Mouse (Mus musculus) limb, embryonic 13.5 days (tissue): Measurements from ENCODE around the gene Lrrc23. TPM values are rescaled to one million over a fixed set of nuclear protein-coding genes. Genes with fewer than 3 reads are reported as not detected.
"Not testable (repeated sequence)": the region's sequence is repeated elsewhere in the genome, so short reads cannot be mapped to it uniquely, and the experiment has no call there.

ENCODE experiments used
- ATAC-seq: fragments of 200-750 bp; cut with Nextera tagmentation; 2 replicates; pipeline ENCODE4 v1.8.0; 2017; ENCODE audit warnings: low read depth, moderate number of reproducible peaks, moderate TSS enrichment; ENCODE audit not compliant: low FRiP score
- H3K27ac ChIP-seq: fragments of 300-500 bp; sonication (generic); 2 replicates; pipeline ENCODE4 v1.5.1; 2015; ENCODE audit warnings: inconsistent platforms, mild to moderate bottlenecking, moderate library complexity
- H3K27me3 ChIP-seq: fragments of 300-500 bp; sonication (generic); 2 replicates; pipeline ENCODE4 v1.6.1; 2015; ENCODE audit warnings: mild to moderate bottlenecking, inconsistent platforms
- H3K36me3 ChIP-seq: fragments of 300-500 bp; sonication (generic); 2 replicates; pipeline ENCODE4 v1.6.1; 2015; ENCODE audit warnings: inconsistent platforms, mild to moderate bottlenecking, moderate library complexity
- H3K4me1 ChIP-seq: fragments of 300-500 bp; sonication (generic); 2 replicates; pipeline ENCODE4 v1.6.1; 2015; ENCODE audit warnings: inconsistent platforms
- H3K4me2 ChIP-seq: fragments of 300-500 bp; sonication (generic); replicated peaks from 2 replicates; pipeline ENCODE4 v1.6.1; 2015; ENCODE audit warnings: inconsistent platforms, mild to moderate bottlenecking, moderate library complexity
- H3K4me3 ChIP-seq: fragments of 300-500 bp; sonication (generic); 2 replicates; pipeline ENCODE4 v1.5.1; 2015; ENCODE audit warnings: moderate library complexity, mild to moderate bottlenecking, inconsistent platforms
- H3K9ac ChIP-seq: fragments of 300-500 bp; sonication (generic); 2 replicates; pipeline ENCODE4 v1.6.1; 2015; ENCODE audit warnings: mild to moderate bottlenecking, inconsistent platforms
- H3K9me3 ChIP-seq: fragments of 300-500 bp; sonication (generic); 2 replicates; pipeline ENCODE4 v1.6.1; 2016; ENCODE audit warnings: inconsistent platforms
- WGBS: fragments of 180-500 bp; shearing (Covaris S2); methylation state at CpG from one replicate; pipeline ENCODE4 v1.1.7; 2015; 5-methylcytosine and 5-hydroxymethylcytosine counted together
- polyA plus RNA-seq: library from polyadenylated mRNA; unstranded; fragments of >200 nt; fragmentation: Nextera tagmentation; extraction: Ambion mirVana; gene quantifications from 2 replicates; pipeline ENCODE4 v1.2.1, GENCODE M21; 2015

Gene Lrrc23
- polyA plus RNA-seq, 1 experiment from 2014 or later, result 0.59 TPM

DNA sequence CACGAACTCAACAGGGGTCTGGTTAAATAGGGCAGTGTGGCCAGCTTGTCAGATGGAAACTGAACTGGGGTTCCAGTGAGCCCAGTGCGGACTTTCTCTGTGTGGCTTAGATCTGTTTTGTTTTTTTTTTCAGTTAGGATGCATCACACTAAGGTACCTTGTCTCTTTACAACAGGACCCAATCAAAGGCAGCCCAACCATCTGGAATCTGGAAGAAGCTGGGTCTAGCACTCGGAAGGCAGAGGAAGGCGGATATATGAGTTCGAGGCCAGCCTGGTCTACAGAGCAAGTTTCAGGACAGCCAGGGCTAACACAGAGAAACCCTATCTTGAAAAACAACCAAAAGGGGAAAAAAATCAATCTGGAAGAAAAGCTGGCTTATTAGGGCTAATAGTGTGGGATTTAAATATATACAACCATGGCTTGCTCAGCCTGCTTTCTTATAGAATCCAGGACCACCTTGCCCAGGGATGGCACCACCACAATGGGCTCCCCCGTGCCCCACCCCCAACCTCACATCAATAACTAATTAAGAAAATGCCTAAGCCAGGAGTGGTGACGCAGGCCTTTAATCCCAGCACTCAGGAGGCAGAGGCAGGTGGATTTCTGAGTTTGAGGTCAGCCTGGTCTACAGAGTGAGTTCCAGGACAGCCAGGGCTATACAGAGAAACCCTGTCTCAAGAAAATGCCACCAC lies 27.1 kb upstream of the Lrrc23 start:
- ATAC-seq, result no peak
- no peaks in the 10 kb centered on the region for H3K9me3 ChIP-seq
- H3K9ac ChIP-seq, result no peak overlapping the region
- H3K27ac ChIP-seq, result peak overlapping the region; percentile 83
- H3K4me1 ChIP-seq, result peaks cover 36% of the 10 kb centered on the region
- H3K27me3 ChIP-seq, result no peaks in the 10 kb centered on the region
- H3K4me2 ChIP-seq, result peak overlapping the region; percentile 79
- H3K36me3 ChIP-seq, result peaks cover 17% of the 10 kb centered on the region
- WGBS, result 66% methylated on average over 7 of the region's 7 CpGs
- H3K4me3 ChIP-seq, result peak overlapping the region; percentile 50; the same call in 1 of the 2 replicates

- peak; percentile 75 for ATAC-seq
- H3K4me3 ChIP-seq, result peak overlapping the region; percentile 50
- 1% methylated on average over 34 of the region's 34 CpGs for WGBS
These were observed 26.1 kb upstream of the Lrrc23 start for GRCm38 (mm10) chr6:124805341-124806321.

GRCm38 (mm10) chr6:124804341-124804740 lies 24.8 kb upstream of the Lrrc23 start:
- no peak overlapping the region for H3K9ac ChIP-seq
- no peak for ATAC-seq
- H3K27me3 ChIP-seq, result no peaks in the 10 kb centered on the region
- H3K36me3 ChIP-seq, result no peaks in the 10 kb centered on the region
- H3K4me2 ChIP-seq, result no peak overlapping the region
- H3K4me1 ChIP-seq, result peaks cover 20% of the 10 kb centered on the region
- WGBS, result 96% methylated on average over 3 of the region's 3 CpGs
- no peaks in the 10 kb centered on the region for H3K9me3 ChIP-seq
- no peak overlapping the region for H3K4me3 ChIP-seq
- H3K27ac ChIP-seq, result no peak overlapping the region

More at GRCm38 (mm10) chr6:124805341-124806321, 26.1 kb upstream of the Lrrc23 start:
- H3K4me2 ChIP-seq, result peak overlapping the region; percentile 79
- peak overlapping the region; percentile 83 for H3K27ac ChIP-seq
- H3K36me3 ChIP-seq, result peaks cover 8% of the 10 kb centered on the region; the same call in 1 of the 2 replicates
- H3K9ac ChIP-seq, result peak overlapping the region; percentile 64
- peaks cover 32% of the 10 kb centered on the region for H3K4me1 ChIP-seq
- no peaks in the 10 kb centered on the region for H3K9me3 ChIP-seq
- no peaks in the 10 kb centered on the region for H3K27me3 ChIP-seq

DNA sequence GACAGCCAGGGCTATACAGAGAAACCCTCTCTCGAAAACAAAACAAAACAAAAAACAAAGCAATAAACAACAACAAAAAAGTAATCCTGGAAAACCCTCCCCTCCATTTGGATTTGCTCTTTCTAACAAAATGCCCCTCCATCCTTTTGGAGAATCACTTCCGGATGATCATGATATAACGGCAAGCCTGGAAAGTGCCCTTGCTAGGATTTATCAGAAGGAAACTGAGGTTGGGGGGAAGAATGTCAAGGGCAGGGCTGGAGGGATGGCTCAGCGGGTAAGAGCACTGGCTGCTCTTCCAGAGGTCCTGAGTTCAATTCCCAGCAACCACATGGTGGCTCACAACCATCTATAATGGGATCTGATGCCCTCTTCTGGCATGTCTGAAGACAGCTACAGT lies 24.2 kb upstream of the Lrrc23 start:
- H3K9ac ChIP-seq, H3K27ac ChIP-seq, H3K4me3 ChIP-seq, H3K4me2 ChIP-seq, H3K9me3 ChIP-seq, H3K27me3 ChIP-seq, H3K36me3 ChIP-seq, ATAC-seq: not testable (repeated sequence)
- peaks cover 20% of the 10 kb centered on the region for H3K4me1 ChIP-seq
- WGBS, result 96% methylated on average over 4 of the region's 4 CpGs

DNA sequence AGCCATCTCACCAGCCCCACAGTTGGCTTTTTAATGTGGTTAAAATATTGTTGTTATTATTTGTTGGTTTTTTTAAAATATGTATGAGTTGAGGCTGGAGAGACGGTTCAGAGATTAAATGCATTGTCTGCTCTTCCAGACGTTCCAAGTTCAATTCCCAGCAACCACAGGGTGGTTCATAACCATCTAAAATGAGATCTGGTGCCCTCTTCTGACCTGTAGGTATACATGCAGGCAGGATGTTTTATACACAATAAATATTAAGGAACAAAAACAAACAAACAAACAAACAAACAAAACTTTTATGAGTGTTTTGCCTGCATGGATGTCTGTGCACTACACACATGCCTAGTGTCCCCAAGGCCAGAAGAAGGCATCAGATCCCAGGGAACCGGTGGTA lies 23.5 kb upstream of the Lrrc23 start:
- Histone ChIP-seq H3K9ac (no peak overlapping the region), H3K9me3 (no peaks in the 10 kb centered on the region), H3K27ac (no peak overlapping the region), H3K4me2 (no peak overlapping the region), H3K27me3 (no peaks in the 10 kb centered on the region), H3K4me3 (no peak overlapping the region), H3K36me3 (no peaks in the 10 kb centered on the region), H3K4me1 (peaks cover 18% of the 10 kb centered on the region)
- no peak for ATAC-seq
- WGBS, result 75% methylated on average over 3 of the region's 3 CpGs

- not testable (repeated sequence) for H3K36me3 ChIP-seq, H3K9me3 ChIP-seq, ATAC-seq, H3K9ac ChIP-seq, H3K27ac ChIP-seq, H3K27me3 ChIP-seq
- Histone ChIP-seq H3K4me1 (peaks cover 16% of the 10 kb centered on the region), H3K4me2 (peak overlapping the region; percentile 35), H3K4me3 (peak overlapping the region; percentile 16)
- WGBS, result 21% methylated on average over 5 of the region's 9 CpGs
These were observed 22.9 kb upstream of the Lrrc23 start for GRCm38 (mm10) chr6:124802400-124802799.

DNA sequence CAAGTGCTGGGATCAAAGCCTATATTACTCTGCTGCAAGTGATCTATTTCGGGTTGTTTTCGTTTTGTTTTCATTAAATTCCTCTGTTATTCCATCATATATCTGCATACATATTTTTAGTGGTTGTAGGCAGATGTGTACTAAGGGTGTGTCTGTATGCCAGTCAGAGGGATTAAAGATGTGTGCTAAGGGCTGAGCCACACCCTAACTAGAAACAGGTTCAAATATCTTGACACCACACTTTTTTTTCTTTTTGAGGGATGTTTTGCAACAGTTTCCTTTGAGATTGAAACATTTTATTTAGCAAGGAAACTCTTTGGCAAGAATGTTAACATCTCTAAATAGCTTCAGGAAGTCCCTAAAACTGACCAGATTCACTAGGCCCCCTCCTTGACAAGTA lies 16.7 kb upstream of the Lrrc23 start:
- H3K4me3 ChIP-seq, result no peak overlapping the region
- no peak overlapping the region for H3K27ac ChIP-seq
- no peak overlapping the region for H3K4me2 ChIP-seq
- no peaks in the 10 kb centered on the region for H3K9me3 ChIP-seq
- H3K4me1 ChIP-seq, result no peaks in the 10 kb centered on the region
- 87% methylated on average over 2 of the region's 2 CpGs for WGBS
- no peak for ATAC-seq
- no peak overlapping the region for H3K9ac ChIP-seq
- H3K27me3 ChIP-seq, result no peaks in the 10 kb centered on the region
- no peaks in the 10 kb centered on the region for H3K36me3 ChIP-seq

DNA sequence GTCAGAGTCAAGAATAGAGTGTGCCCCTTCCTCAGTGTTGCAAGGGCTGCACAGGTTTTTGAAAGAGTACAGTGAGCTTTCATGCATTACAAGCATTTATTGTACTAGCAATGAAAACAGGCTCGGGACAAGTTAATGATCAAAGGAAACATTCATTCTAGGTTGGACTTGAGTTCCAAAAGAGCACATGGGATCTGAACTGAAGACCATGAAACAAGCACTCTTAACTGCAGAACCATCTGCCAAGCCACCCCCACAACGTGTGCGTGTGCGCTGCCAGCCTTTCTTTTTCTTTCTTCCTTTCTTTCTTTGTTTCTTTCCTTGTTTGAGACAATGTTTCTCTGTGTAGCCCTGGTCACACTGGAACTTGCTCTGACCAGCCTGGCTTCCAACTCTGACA lies 16.3 kb upstream of the Lrrc23 start:
- Histone ChIP-seq H3K27me3 (no peaks in the 10 kb centered on the region), H3K4me3 (no peak overlapping the region), H3K9me3 (no peaks in the 10 kb centered on the region), H3K9ac (no peak overlapping the region), H3K27ac (no peak overlapping the region), H3K36me3 (no peaks in the 10 kb centered on the region), H3K4me2 (no peak overlapping the region), H3K4me1 (no peaks in the 10 kb centered on the region)
- WGBS, result 77% methylated on average over 4 of the region's 4 CpGs
- no peak for ATAC-seq

- no peak overlapping the region for H3K4me2 ChIP-seq
- H3K9ac ChIP-seq, result no peak overlapping the region
- no peaks in the 10 kb centered on the region for H3K27me3 ChIP-seq
- no peak overlapping the region for H3K27ac ChIP-seq
- no peaks in the 10 kb centered on the region for H3K4me1 ChIP-seq
- no peak overlapping the region for H3K4me3 ChIP-seq
- H3K9me3 ChIP-seq, result no peaks in the 10 kb centered on the region
- no peaks in the 10 kb centered on the region for H3K36me3 ChIP-seq
- ATAC-seq, result no peak
- 91% methylated on average over 3 of the region's 3 CpGs for WGBS
These were observed 12.4 kb upstream of the Lrrc23 start for GRCm38 (mm10) chr6:124791911-124792310.

- Histone ChIP-seq H3K9me3 (no peaks in the 10 kb centered on the region), H3K4me1 (no peaks in the 10 kb centered on the region), H3K27ac (no peak overlapping the region), H3K27me3 (no peaks in the 10 kb centered on the region), H3K4me2 (no peak overlapping the region), H3K9ac (no peak overlapping the region), H3K4me3 (no peak overlapping the region), H3K36me3 (no peaks in the 10 kb centered on the region)
- no peak for ATAC-seq
- 53% methylated on average over 4 of the region's 4 CpGs for WGBS
These were observed 10.6 kb upstream of the Lrrc23 start for GRCm38 (mm10) chr6:124790121-124790520.

- no peaks in the 10 kb centered on the region for H3K4me1 ChIP-seq
- 83% methylated on average over 4 of the region's 4 CpGs for WGBS
These were observed 10.0 kb upstream of the Lrrc23 start for GRCm38 (mm10) chr6:124789519-124789918.

GRCm38 (mm10) chr6:124787722-124788121 lies 8.2 kb upstream of the Lrrc23 start:
- Histone ChIP-seq H3K4me1 (peaks cover under 1% of the 10 kb centered on the region; the same call in 1 of the 2 replicates), H3K4me3 (no peak overlapping the region), H3K9ac (no peak overlapping the region), H3K9me3 (no peaks in the 10 kb centered on the region), H3K27ac (no peak overlapping the region), H3K36me3 (no peaks in the 10 kb centered on the region), H3K4me2 (no peak overlapping the region), H3K27me3 (no peaks in the 10 kb centered on the region)
- 76% methylated on average over 10 of the region's 10 CpGs for WGBS
- ATAC-seq, result no peak

More at GRCm38 (mm10) chr6:124789519-124789918, 10.0 kb upstream of the Lrrc23 start:
- Histone ChIP-seq H3K4me3 (no peak overlapping the region), H3K4me2 (no peak overlapping the region), H3K27ac (no peak overlapping the region), H3K9me3 (no peaks in the 10 kb centered on the region), H3K36me3 (no peaks in the 10 kb centered on the region), H3K27me3 (no peaks in the 10 kb centered on the region), H3K9ac (no peak overlapping the region)
- ATAC-seq, result no peak
